Mouse (Mus musculus) adrenal gland, postnatal 14 days (tissue): Measurements from ENCODE around the gene Rassf4. TPM values are rescaled to one million over a fixed set of nuclear protein-coding genes. Genes with fewer than 3 reads are reported as not detected.
"Not testable (repeated sequence)": the region's sequence is repeated elsewhere in the genome, so short reads cannot be mapped to it uniquely, and the experiment has no call there.

Experiments used
- DNase-seq: peaks from one replicate; pipeline ENCODE4 v3.0.0; 2021; ENCODE audit warnings: mixed read lengths
- microRNA-seq, 2 experiments: library from miRNA; unstranded; fragments of <30 nt; microRNA quantifications; one replicate each; pipeline ENCODE4 v1.2.0; 2021
- total RNA-seq: library from RNA; stranded (reverse); gene quantifications from 2 replicates; pipeline ENCODE4 v1.2.3, GENCODE M21; 2021

The Rassf4 gene
- total RNA-seq, 1 experiment from 2014 or later, result 5.7 TPM

DNA sequence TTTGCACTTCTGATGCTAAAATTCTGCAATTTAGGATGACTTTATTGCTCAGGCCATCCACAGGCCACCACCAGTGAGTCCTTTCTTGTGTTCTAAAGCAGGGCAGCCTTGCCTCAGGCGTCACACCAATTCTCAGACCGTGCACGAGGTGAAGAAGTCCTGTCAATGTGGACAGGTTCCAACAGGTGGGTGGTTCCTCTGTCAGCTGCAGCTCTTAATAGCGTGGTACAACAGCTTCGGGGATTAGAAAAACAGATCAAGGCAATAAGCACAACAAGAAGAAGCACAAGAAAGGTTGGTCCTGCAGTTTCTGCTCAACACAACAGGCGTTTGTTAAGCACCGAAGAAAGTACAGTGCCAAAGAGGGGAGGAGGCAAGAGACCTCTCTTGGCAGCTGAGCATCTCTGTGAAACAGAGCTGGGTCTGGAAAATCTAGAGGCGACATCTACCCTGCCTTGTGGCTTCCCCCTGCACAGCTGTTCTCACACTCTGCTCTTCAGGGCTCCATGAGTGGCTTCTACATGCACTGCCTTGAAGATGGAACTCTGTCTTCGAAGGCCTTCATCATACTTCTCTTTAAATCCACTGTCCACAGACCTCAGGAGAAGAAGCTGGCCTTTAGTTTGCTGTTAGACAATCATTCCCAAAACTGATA, 37.0 kb downstream of the Rassf4 start:
- no peak for DNase-seq

DNA sequence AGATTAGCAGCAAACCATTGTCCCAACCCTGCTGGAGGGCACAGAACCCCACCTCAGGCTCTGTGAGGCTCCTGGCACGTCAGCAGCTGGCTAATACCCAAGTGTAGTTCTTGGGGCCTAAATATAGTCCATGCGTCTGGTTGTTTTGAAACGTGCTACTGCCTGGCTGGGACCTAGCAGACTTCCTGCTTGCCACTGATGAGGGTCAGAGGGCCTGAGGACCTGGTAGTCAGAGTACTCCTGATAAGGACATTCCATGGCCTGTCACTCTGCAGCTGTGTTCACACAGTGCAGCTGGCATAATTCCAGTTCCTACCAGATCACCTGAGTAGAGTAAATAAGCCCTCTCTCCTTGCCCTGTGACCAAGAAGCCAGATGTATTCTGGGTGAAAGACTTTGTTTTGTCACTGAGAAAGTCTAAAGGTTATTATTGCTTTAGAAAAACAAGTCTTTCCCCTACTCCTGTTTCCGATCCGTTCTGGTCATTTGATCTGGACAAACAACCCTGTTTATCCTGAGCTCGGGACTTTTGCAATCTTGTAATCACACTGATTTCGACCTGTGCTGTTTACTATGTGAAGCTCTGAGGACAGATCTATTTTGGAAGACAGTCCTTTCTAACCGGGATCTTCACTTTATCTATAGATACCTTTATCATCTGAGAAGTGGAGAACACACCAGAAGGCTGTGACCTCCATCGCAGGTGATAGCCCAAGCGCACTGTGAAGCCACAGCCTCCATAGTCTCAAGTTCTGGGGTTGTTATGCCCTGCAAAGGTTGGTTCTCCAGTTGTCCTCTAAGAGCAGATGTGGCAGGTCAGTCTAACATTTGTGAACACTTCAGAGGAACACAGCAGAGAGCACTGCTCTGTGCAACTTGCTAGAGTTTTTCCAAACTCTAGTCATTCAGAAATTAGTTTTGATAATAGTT, 38.2 kb downstream of the Rassf4 start:
- DNase-seq, result peak; percentile 81

DNA sequence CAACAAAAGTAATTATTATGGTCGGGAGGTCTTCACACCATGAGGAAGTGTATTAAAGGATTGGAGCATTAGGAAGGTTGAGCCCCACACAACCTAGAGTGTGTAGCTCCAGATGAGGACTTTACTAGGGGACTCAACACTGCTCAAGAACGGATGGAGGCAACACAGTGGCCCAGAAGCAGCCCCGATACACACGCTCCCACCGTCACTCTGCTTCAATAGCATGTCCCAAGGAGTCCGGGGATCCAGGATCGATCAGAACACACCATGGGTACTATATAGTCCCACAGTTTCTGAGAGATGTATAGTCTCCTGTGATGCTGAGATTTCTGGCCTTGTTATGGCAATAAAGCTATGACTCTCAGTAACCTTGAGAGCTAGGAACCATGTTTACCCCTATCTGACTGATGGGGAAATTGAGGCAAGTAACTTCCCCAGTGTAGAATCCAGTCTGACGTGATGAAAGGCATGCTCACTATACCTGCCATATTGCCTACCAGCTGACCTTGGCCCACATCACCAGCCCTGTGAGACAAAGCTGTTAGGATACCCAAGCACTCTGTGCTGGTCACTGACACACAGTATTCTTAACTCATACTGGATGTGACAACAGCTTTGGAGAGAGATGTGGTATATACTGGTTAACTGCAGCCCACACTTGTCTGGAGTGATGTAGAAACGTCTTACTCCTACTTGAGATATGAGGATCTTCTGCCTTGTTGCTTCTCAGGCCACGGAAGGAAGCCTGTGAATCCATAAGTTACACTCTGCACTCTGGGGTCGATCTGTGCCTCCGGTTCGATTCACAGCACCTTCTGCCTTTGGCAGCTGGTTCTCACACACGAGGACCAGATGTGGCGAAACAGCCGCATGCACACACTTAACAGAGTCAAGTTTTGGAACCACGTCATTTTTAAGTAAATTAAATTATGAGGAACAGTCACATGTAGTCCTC, 39.7 kb downstream of the Rassf4 start:
- DNase-seq, result no peak

DNA sequence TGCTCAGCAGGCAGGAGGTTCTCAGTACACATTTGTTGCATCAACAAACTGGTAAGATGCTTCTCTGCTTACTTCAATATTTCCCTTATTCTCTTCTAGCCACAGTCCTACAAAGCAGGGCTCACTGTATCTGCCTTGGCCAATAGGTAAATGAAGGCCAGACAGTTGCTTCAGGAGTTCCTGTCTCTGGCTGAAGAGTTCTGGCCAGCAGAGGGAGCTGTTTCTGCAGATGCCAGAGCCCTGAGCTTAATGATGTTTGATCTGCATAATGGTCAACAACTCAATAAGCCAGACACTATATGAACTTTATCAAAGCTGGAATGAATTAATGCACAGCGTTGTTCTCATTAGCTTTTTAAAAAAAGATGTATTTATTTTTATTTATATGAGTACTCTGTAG, 41.6 kb downstream of the Rassf4 start:
- DNase-seq, result peak; percentile 87

DNA sequence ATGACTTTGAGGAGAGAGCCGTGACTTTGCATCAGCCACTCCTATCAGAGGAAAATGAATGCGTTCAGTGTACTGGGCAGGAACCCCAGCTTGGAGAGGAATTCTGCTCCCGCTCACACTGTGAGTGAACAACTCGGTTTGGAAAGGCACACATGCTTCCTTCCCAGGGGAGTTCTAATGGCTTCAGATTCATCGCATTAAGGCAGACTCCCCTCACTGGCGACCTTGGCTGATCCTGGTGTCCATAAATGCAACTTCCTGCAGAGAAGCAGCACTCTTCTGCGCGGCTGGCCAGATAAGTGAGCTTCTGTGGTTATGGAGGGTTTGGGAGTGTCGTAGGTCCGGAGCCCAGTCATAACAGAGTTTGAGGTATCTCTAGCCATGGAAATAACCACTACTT, 44.0 kb downstream of the Rassf4 start:
- DNase-seq, result no peak

DNA sequence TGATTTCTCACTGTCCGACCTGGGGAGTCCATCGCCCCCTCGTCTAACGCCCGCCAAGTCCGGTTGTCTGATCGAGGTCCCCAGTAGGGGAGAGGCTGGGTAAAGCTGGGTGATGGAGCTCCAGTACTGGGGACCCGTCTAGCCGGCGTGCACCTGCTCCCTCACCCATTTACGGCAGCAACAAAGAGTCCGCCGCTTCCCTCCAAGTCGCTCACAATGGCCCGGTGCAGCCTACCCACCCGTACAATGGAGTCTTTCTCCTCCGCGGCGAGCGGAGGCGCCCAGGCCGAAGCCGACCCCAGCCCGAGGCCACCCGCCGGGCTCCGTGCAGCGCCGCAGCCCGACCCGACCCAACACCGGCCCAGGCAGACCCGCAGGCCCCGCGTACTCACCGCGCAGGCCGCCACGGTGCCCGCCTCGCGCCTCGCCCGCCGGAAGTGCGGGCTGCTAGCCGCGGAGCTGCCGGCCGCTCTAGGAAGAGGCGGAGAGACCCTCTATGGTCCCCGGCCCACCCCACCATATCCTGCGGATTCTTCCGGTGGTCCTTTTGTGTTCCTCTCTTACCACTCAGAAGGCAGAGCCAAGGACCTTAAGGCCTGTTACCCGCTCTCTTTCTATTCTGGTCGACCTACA, 45.1 kb downstream of the Rassf4 start, which contains the start of gene Zfp422:
Zfp422 (minus strand) TSS at position 461 of the 633 bp plus-strand sequence.
- peak; percentile 81 for DNase-seq

DNA sequence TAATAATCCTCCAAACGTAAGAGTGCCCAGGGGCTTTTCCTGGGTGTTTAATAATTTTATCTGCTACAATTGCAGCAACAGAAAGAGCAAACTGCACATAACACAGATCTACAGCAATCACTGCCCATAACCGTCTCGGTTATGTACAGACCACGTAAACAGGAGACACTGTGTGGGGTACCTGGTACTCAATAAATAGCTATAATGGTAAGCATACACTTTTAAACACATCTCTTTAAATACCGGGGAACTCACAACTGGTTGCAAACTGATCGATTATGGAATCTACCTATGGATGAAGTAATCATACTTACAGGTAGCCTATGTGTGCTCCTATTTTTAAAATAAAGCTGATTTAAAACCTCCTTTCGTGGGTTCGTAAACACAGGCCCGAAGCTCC, 45.7 kb downstream of the Rassf4 start:
- no peak for DNase-seq

DNA sequence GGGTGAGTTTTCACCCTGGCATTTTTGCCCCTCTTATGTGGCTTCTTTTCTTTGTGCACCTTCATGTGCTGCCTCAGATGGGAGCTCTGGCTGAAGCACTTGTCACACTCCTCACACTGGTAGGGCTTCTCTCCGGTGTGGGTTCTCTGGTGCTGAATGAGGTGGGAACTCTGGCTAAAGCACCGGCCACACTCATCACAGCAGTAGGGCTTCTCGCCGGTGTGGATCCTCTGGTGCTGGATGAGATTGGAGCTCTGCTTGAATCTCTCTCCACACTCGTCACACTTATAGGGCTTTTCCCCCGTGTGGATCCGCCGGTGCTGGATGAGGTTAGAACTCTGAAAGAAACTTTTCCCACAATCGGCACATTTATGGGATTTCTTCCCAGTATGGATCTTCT, 47.3 kb downstream of the Rassf4 start:
- DNase-seq, result not testable (repeated sequence)

DNA sequence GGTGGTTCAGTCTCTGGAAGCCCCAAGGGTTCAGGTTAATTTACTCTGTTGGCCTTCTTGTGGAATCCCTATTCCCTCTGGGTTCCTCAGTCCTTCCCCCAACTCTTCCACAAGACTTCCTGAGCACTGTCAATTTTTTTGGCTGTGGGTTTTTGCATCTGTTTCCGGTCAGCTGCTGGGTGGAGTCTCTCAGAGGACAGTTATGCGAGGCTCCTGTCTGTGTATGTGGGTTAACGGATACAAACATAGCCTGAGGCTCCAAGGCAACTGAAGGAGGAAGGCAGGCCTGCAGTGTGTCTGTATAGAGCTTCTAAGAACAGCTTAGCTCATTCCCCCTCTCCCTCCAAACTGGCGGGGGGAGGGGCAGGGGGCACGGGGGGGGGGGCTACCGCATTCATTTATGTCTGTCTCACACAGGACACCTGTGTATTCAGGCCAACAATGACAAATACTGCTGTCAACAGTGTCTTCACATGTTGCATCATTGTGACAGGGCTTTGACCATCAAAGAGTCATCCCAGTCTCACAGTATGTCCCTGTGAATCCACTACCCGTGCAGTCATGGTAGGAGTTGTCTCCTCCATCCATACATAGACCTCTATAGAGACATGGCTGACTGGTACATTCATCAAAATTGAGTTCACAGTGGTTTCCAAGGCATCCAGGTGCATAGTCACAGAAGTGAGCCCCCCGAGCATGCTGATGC, 52.3 kb downstream of the Rassf4 start:
- no peak for DNase-seq

DNA sequence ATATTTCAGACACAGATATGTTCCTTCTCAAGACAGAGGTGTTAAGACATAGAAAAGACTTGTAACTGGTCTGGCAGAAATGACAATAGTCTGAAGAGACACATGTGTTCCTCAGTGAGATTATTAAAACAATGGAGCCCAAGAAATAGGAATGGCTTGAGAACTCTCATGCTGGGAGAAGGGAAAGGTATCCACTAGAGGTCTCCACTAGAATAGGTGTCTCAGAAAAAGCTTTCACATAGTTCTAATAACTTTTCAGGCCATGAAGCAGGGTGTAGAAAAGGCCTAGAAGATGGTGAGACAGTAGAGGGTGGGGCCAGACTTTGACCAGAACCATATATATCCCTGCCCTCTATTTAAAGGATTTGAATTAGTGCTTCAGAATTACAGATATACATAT, 55.7 kb downstream of the Rassf4 start:
- DNase-seq, result no peak

DNA sequence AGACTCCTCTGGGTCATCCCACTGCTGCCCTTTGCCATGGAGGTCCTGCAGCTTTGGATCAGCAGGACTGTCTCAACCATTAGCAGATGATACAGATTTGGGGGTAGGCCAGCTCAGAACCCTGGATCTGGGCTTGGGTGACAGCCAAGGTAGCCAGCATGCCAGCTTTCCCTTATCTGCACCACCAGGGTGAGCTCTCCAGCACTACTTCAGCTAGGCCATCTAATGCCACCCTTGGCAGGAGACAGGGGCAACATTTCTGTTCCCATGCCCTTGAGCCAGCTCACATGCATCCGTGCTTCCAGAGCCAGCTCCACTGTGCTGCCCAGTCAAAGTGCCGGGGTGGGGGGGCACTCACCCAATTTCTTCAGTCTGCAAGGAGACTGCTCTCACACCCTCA, 58.0 kb downstream of the Rassf4 start:
- no peak for DNase-seq

DNA sequence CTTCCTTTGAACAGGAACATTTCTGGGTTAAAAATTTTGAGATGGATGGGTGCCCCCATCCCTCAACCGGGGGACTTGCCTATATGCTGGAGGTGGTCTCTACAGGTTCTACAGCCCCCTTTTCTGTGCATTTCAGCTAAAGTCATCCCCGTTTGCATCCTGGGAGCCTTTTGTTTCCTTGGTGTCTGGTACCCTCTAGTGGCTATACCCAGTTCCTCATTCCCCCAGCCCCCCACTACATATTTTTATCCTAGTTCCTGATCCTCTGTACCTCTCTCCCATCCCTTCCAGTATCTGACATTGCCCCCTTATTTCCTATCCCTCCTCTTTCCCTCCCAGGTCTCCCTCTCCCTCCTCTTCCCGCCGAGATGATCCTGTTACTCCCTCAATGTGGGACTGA, 66.5 kb downstream of the Rassf4 start:
- DNase-seq, result no peak

DNA sequence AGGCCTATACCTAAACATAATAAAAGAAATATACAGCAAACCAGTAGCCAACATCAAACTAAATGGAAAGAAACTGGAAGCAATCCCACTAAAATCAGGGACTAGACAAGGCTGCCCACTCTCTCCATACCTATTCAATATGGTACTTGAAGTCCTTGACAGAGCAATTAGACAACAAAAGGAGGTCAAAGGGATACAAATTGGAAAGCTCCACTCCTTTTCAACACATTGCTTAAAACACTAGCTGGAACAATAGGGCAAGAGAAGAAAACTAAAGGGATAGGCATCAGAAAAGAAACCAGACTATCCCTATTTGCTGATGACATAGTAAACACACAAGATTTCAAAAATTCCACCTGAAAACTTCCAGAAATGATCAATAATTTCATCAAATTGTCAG, 72.8 kb downstream of the Rassf4 start:
- not testable (repeated sequence) for DNase-seq

DNA sequence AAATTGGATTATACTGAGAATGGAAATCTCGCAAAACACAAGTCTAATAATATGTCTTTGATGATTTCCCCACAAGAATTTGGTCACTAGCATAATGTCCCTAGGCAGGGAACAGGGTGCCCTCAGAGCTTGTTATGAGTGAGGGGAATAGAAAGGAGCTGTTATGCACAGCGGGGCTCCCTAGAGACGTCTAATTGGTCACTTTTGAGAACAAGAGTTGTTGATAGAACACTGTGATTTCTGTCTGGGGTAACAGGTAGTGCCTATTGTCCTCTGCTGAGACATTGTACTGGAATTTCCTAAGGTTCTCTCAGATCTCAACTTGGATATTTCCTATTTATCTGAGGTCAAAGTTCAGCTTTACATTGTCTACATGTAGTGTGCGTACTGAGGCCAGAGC, 89.7 kb downstream of the Rassf4 start, which contains the start of gene Olfr215:
Olfr215 (minus strand) TSS at position 101 of the 400 bp plus-strand sequence.
- no peak for DNase-seq

Small RNA genes lying within 50 kb of the gene (microRNA-seq; reads per million reads assigned to microRNA genes)
- gene Mir7043, result 0 reads per million in 2 experiments

Other genes starting within 250 kb of the Rassf4 start
- gene Alox5, start 212.8 kb downstream of the Rassf4 start, total RNA-seq, result 1.5 and 2.7 TPM in 2 replicates
- gene Olfr211, start 184.9 kb downstream of the Rassf4 start, total RNA-seq, result not detected in 2 replicates
- gene Olfr212, start 167.4 kb downstream of the Rassf4 start, total RNA-seq, result not detected in 2 replicates
- gene Olfr213, start 135.5 kb downstream of the Rassf4 start, total RNA-seq, result not detected in 2 replicates
- gene Gm5580, start 122.8 kb downstream of the Rassf4 start, total RNA-seq, result 2.7 and 4.7 TPM in 2 replicates
- not detected in 2 replicates for gene Olfr214, start 119.7 kb downstream of the Rassf4 start, total RNA-seq
- gene Olfr215, start 89.8 kb downstream of the Rassf4 start, total RNA-seq, result not detected in 2 replicates
- gene Zfp422, start 45.0 kb downstream of the Rassf4 start, total RNA-seq, result 23.9 and 26.2 TPM in 2 replicates
- 67.4 and 88.3 TPM in 2 replicates for gene Depp1, start 23.3 kb downstream of the Rassf4 start, total RNA-seq
- 0.04 and 0.08 TPM in 2 replicates for gene Tmem72, start 43.0 kb upstream of the Rassf4 start, total RNA-seq